Mouse (Mus musculus) thymus, adult 2 months (tissue): ENCODE measurements around the gene Abracl. TPM values are rescaled to one million over a fixed set of nuclear protein-coding genes. Genes with fewer than 3 reads are reported as not detected.

Source experiments
- DNase-seq: peaks from one replicate; pipeline ENCODE4 v3.0.0; 2021
- H3K27ac ChIP-seq: fragments of 200-500 bp; 2 replicates; pipeline ENCODE4 v1.5.1; 2012; ENCODE audit warnings: low read length, control low read depth; ENCODE audit not compliant: control insufficient read depth, insufficient read depth
- H3K27me3 ChIP-seq: fragments of 200-500 bp; 2 replicates; pipeline ENCODE4 v1.6.1; 2012; ENCODE audit warnings: mild to moderate bottlenecking, low read length, moderate library complexity, mixed read lengths; ENCODE audit not compliant: control insufficient read depth, insufficient read depth
- H3K36me3 ChIP-seq: fragments of 200-500 bp; 2 replicates; pipeline ENCODE4 v1.6.1; 2012; ENCODE audit warnings: mild to moderate bottlenecking, low read length, moderate library complexity; ENCODE audit not compliant: control insufficient read depth, insufficient read depth
- H3K4me1 ChIP-seq: fragments of 200-500 bp; replicated peaks from 2 replicates; pipeline ENCODE4 v1.6.1; 2012; ENCODE audit warnings: low read length; ENCODE audit not compliant: control insufficient read depth, insufficient read depth
- H3K4me3 ChIP-seq: fragments of 200-500 bp; 2 replicates; pipeline ENCODE4 v1.5.1; 2012; ENCODE audit warnings: mild to moderate bottlenecking, low read length, control low read depth, moderate library complexity; ENCODE audit not compliant: control insufficient read depth, insufficient read depth
- CTCF ChIP-seq: fragments of 200-500 bp; IDR thresholded peaks from 2 replicates; pipeline ENCODE4 v1.5.1; 2012; ENCODE audit warnings: mild to moderate bottlenecking, control low read depth, low read length, moderate library complexity, borderline replicate concordance; ENCODE audit not compliant: control insufficient read depth, poor library complexity, insufficient read depth; ENCODE audit errors: extremely low read depth
- POLR2A ChIP-seq: fragments of 200-500 bp; IDR thresholded peaks from 2 replicates; pipeline ENCODE4 v1.6.1; 2012; ENCODE audit warnings: mild to moderate bottlenecking, low read length, control low read depth, moderate library complexity; ENCODE audit not compliant: control insufficient read depth, poor library complexity, insufficient read depth; ENCODE audit errors: extremely low read depth
- WGBS: fragments of 180-500 bp; shearing (Covaris S2); methylation state at CpG from one replicate; pipeline ENCODE4 v1.1.7; 2018; 5-methylcytosine and 5-hydroxymethylcytosine counted together
- polyA plus RNA-seq: library from polyadenylated mRNA; depleted of rRNA; stranded (reverse); fragments of >200 nt; gene quantifications from 2 replicates; pipeline ENCODE4 v1.2.3, GENCODE M21; 2012

The Abracl gene
- polyA plus RNA-seq, 1 experiment = 16.0 TPM

GRCm38 (mm10) chr10:18007243-18007642 lies 15.8 kb downstream of the Abracl start:
- Histone ChIP-seq H3K27me3 (no peaks in the 10 kb centered on the region), H3K27ac (no peak overlapping the region; the same call in 1 of the 2 replicates), H3K36me3 (peaks cover 18% of the 10 kb centered on the region), H3K4me1 (no peaks in the 10 kb centered on the region), H3K4me3 (no peak overlapping the region)
- WGBS = 83% methylated on average over 3 of the region's 3 CpGs
- no peak for DNase-seq
- no peak for TF ChIP-seq POLR2A
- TF ChIP-seq CTCF = no peak

- no peaks in the 10 kb centered on the region for H3K27me3 ChIP-seq
- peaks cover 14% of the 10 kb centered on the region for H3K36me3 ChIP-seq
- no peak for DNase-seq
- H3K4me3 ChIP-seq = no peak overlapping the region
- H3K4me1 ChIP-seq = no peaks in the 10 kb centered on the region
- H3K27ac ChIP-seq = no peak overlapping the region
- TF ChIP-seq POLR2A (no peak), CTCF (no peak)
- 93% methylated on average over 1 of the region's 1 CpGs for WGBS
Observed at GRCm38 (mm10) chr10:18006756-18007155, 16.3 kb downstream of the Abracl start.

- no peaks in the 10 kb centered on the region for H3K4me1 ChIP-seq
- peaks cover 4% of the 10 kb centered on the region; the same call in 1 of the 2 replicates for H3K36me3 ChIP-seq
- WGBS = 83% methylated on average over 7 of the region's 7 CpGs
- TF ChIP-seq CTCF (no peak), POLR2A (no peak)
- H3K4me3 ChIP-seq = no peak overlapping the region
- H3K27ac ChIP-seq = no peak overlapping the region
- H3K27me3 ChIP-seq = no peaks in the 10 kb centered on the region
- DNase-seq = no peak
Observed at GRCm38 (mm10) chr10:18005136-18005955, 17.7 kb downstream of the Abracl start.

- no peak overlapping the region for H3K4me3 ChIP-seq
- no peaks in the 10 kb centered on the region for H3K27me3 ChIP-seq
- H3K36me3 ChIP-seq = no peaks in the 10 kb centered on the region
- WGBS = 94% methylated on average over 12 of the region's 12 CpGs
- H3K27ac ChIP-seq = no peak overlapping the region
- no peak for TF ChIP-seq CTCF
- no peak for TF ChIP-seq POLR2A
- H3K4me1 ChIP-seq = no peaks in the 10 kb centered on the region
- no peak for DNase-seq
Observed at GRCm38 (mm10) chr10:18003966-18004637, 19.0 kb downstream of the Abracl start.

GRCm38 (mm10) chr10:17990576-17990975 lies 32.5 kb downstream of the Abracl start:
- Histone ChIP-seq H3K27ac (no peak overlapping the region), H3K4me3 (no peak overlapping the region), H3K36me3 (no peaks in the 10 kb centered on the region), H3K4me1 (peaks cover 13% of the 10 kb centered on the region), H3K27me3 (no peaks in the 10 kb centered on the region)
- WGBS = 81% methylated on average over 4 of the region's 4 CpGs
- no peak for TF ChIP-seq POLR2A
- no peak for TF ChIP-seq CTCF
- DNase-seq = no peak

GRCm38 (mm10) chr10:17989136-17989535 lies 34.0 kb downstream of the Abracl start:
- 8% methylated on average over 6 of the region's 6 CpGs for WGBS
- peaks cover 13% of the 10 kb centered on the region for H3K4me1 ChIP-seq
- H3K27ac ChIP-seq = peak overlapping the region; percentile 43; the same call in 1 of the 2 replicates
- peak overlapping the region; percentile 26 for H3K4me3 ChIP-seq
- TF ChIP-seq CTCF (no peak), POLR2A (no peak)
- H3K36me3 ChIP-seq = no peaks in the 10 kb centered on the region
- H3K27me3 ChIP-seq = no peaks in the 10 kb centered on the region
- no peak for DNase-seq
